Mouse (Mus musculus): Measurements from ENCODE around the gene Mien1. TPM values are rescaled to one million over a fixed set of nuclear protein-coding genes. Genes with fewer than 3 reads are reported as not detected.

Mien1 gene
- 62.9 and 65.3 TPM in 2 replicates for polyA plus RNA-seq (2014; fragmentation: Nextera tagmentation; extraction: Ambion mirVana)

GRCm38 (mm10) chr11:98438331-98439158, at the start of gene Mien1:
Gene Mien1 (minus strand): TSS chr11:98438991.
- Histone ChIP-seq H3K9me3 (ENCODE audit: low read depth, low read length) (no peaks in the 10 kb centered on the region), H3K4me1 (ENCODE audit: insufficient read depth) (no peaks in the 10 kb centered on the region), H3K4me2 (peak within 1 kb of the TSS; percentile 87), H3K4me3 (ENCODE audit: low read depth, low read length) (peak within 1 kb of the TSS; percentile 66), H3K27ac (ENCODE audit: low read depth) (peak within 1 kb of the TSS; percentile 33; the same call in 1 of the 2 replicates), H3K9ac (peak within 1 kb of the TSS; percentile 48), H3K27me3 (ENCODE audit: insufficient read depth, low read length) (no peaks in the 10 kb centered on the region), H3K36me3 (ENCODE audit: insufficient read depth) (peaks cover 35% of the 10 kb centered on the region)
- WGBS: 3% methylated on average over 43 of the region's 43 CpGs
- ATAC-seq (ENCODE audit: insufficient read depth) (peak; percentile 89), DNase-seq (peak; percentile 97)
- TF ChIP-seq CTCF (IDR thresholded peaks at IDR 0.05; ENCODE audit: low read depth): peak; percentile 97

- ATAC-seq (ENCODE audit: insufficient read depth): no peak
- WGBS: 63% methylated on average over 5 of the region's 5 CpGs
Observed at GRCm38 (mm10) chr11:98487526-98488040, 48.8 kb upstream of the Mien1 start.

GRCm38 (mm10) chr11:98485749-98486148, 47.0 kb upstream of the Mien1 start:
- DNase-seq (no peak), ATAC-seq (ENCODE audit: insufficient read depth) (no peak)
- Histone ChIP-seq H3K4me1 (ENCODE audit: insufficient read depth) (no peaks in the 10 kb centered on the region), H3K9ac (no peak overlapping the region), H3K27me3 (ENCODE audit: insufficient read depth, low read length) (no peaks in the 10 kb centered on the region), H3K36me3 (ENCODE audit: insufficient read depth) (no peaks in the 10 kb centered on the region), H3K9me3 (ENCODE audit: low read depth, low read length) (no peaks in the 10 kb centered on the region), H3K4me3 (ENCODE audit: low read depth, low read length) (no peak overlapping the region), H3K4me2 (no peak overlapping the region), H3K27ac (ENCODE audit: low read depth) (no peak overlapping the region)
- no peak for TF ChIP-seq CTCF (IDR thresholded peaks at IDR 0.05; ENCODE audit: low read depth)
- 91% methylated on average over 2 of the region's 2 CpGs for WGBS

More at GRCm38 (mm10) chr11:98487526-98488040, 48.8 kb upstream of the Mien1 start:
- no peaks in the 10 kb centered on the region for H3K9me3 ChIP-seq (ENCODE audit: low read depth, low read length)
- no peak overlapping the region for H3K4me3 ChIP-seq (ENCODE audit: low read depth, low read length)
- no peak overlapping the region for H3K4me2 ChIP-seq
- no peak for DNase-seq
- no peak for TF ChIP-seq CTCF (IDR thresholded peaks at IDR 0.05; ENCODE audit: low read depth)
- H3K36me3 ChIP-seq (ENCODE audit: insufficient read depth): no peaks in the 10 kb centered on the region
- H3K9ac ChIP-seq: no peak overlapping the region
- H3K27me3 ChIP-seq (ENCODE audit: insufficient read depth, low read length): no peaks in the 10 kb centered on the region
- no peaks in the 10 kb centered on the region for H3K4me1 ChIP-seq (ENCODE audit: insufficient read depth)
- H3K27ac ChIP-seq (ENCODE audit: low read depth): no peak overlapping the region

- H3K27ac ChIP-seq (ENCODE audit: low read depth): no peak overlapping the region
- H3K9ac ChIP-seq: no peak overlapping the region
- H3K4me1 ChIP-seq (ENCODE audit: insufficient read depth): no peaks in the 10 kb centered on the region
- DNase-seq (no peak), ATAC-seq (ENCODE audit: insufficient read depth) (no peak)
- H3K4me2 ChIP-seq: no peak overlapping the region
- no peaks in the 10 kb centered on the region for H3K9me3 ChIP-seq (ENCODE audit: low read depth, low read length)
- no peaks in the 10 kb centered on the region for H3K27me3 ChIP-seq (ENCODE audit: insufficient read depth, low read length)
- TF ChIP-seq CTCF (IDR thresholded peaks at IDR 0.05; ENCODE audit: low read depth): no peak
- no peaks in the 10 kb centered on the region for H3K36me3 ChIP-seq (ENCODE audit: insufficient read depth)
- WGBS: 76% methylated on average over 10 of the region's 10 CpGs
- no peak overlapping the region for H3K4me3 ChIP-seq (ENCODE audit: low read depth, low read length)
Observed at GRCm38 (mm10) chr11:98482067-98482466, 43.3 kb upstream of the Mien1 start.

GRCm38 (mm10) chr11:98481231-98481630, 42.4 kb upstream of the Mien1 start:
- Histone ChIP-seq H3K27me3 (ENCODE audit: insufficient read depth, low read length) (no peaks in the 10 kb centered on the region), H3K36me3 (ENCODE audit: insufficient read depth) (no peaks in the 10 kb centered on the region), H3K9me3 (ENCODE audit: low read depth, low read length) (no peaks in the 10 kb centered on the region), H3K4me1 (ENCODE audit: insufficient read depth) (no peaks in the 10 kb centered on the region), H3K27ac (ENCODE audit: low read depth) (no peak overlapping the region), H3K4me2 (no peak overlapping the region), H3K4me3 (ENCODE audit: low read depth, low read length) (no peak overlapping the region), H3K9ac (no peak overlapping the region)
- 57% methylated on average over 6 of the region's 6 CpGs for WGBS
- no peak for TF ChIP-seq CTCF (IDR thresholded peaks at IDR 0.05; ENCODE audit: low read depth)
- DNase-seq: no peak
- ATAC-seq (ENCODE audit: insufficient read depth): no peak

GRCm38 (mm10) chr11:98479940-98480497, 41.2 kb upstream of the Mien1 start:
- Histone ChIP-seq H3K9me3 (ENCODE audit: low read depth, low read length) (no peaks in the 10 kb centered on the region), H3K4me1 (ENCODE audit: insufficient read depth) (no peaks in the 10 kb centered on the region), H3K4me3 (ENCODE audit: low read depth, low read length) (no peak overlapping the region), H3K4me2 (no peak overlapping the region), H3K27me3 (ENCODE audit: insufficient read depth, low read length) (no peaks in the 10 kb centered on the region), H3K27ac (ENCODE audit: low read depth) (no peak overlapping the region), H3K9ac (no peak overlapping the region), H3K36me3 (ENCODE audit: insufficient read depth) (no peaks in the 10 kb centered on the region)
- ATAC-seq (ENCODE audit: insufficient read depth) (no peak), DNase-seq (no peak)
- WGBS: 83% methylated on average over 12 of the region's 12 CpGs
- TF ChIP-seq CTCF (IDR thresholded peaks at IDR 0.05; ENCODE audit: low read depth): no peak
